Mouse (Mus musculus) kidney, adult 2 months (tissue): ENCODE measurements around the gene Lpar2. TPM values are rescaled to one million over a fixed set of nuclear protein-coding genes. Genes with fewer than 3 reads are reported as not detected.

ENCODE experiments used
- DNase-seq: peaks from one replicate; pipeline ENCODE4 v3.0.0; 2021
- H3K27ac ChIP-seq: fragments of 200-500 bp; 2 replicates; pipeline ENCODE4 v1.5.1; 2012; ENCODE audit warnings: low read depth, low read length, control low read depth, inconsistent platforms; ENCODE audit not compliant: insufficient read depth
- H3K27me3 ChIP-seq: fragments of 200-500 bp; replicated peaks from 2 replicates; pipeline ENCODE4 v1.6.1; 2012; ENCODE audit warnings: mild to moderate bottlenecking, moderate library complexity, low read length, inconsistent platforms; ENCODE audit not compliant: control insufficient read depth, insufficient read depth
- H3K36me3 ChIP-seq: fragments of 200-500 bp; 2 replicates; pipeline ENCODE4 v1.6.1; 2012; ENCODE audit warnings: mild to moderate bottlenecking, moderate library complexity, low read length, inconsistent platforms; ENCODE audit not compliant: control insufficient read depth, insufficient read depth
- H3K4me1 ChIP-seq: fragments of 200-500 bp; 2 replicates; pipeline ENCODE4 v1.6.1; 2011; ENCODE audit warnings: low read length; ENCODE audit not compliant: control insufficient read depth, insufficient read depth
- H3K4me3 ChIP-seq: fragments of 200-500 bp; 2 replicates; pipeline ENCODE4 v1.5.1; 2011; ENCODE audit warnings: mild to moderate bottlenecking, low read depth, low read length, control low read depth; ENCODE audit not compliant: insufficient read depth
- CTCF ChIP-seq: fragments of 200-500 bp; conservative IDR thresholded peaks from 2 replicates; pipeline ENCODE4 v1.5.1; 2011; ENCODE audit warnings: low read depth, mild to moderate bottlenecking, control low read depth, low read length, moderate library complexity, mixed read lengths; ENCODE audit not compliant: insufficient read depth, insufficient read length
- POLR2A ChIP-seq: fragments of 200-500 bp; IDR thresholded peaks from one replicate; pipeline ENCODE4 v1.6.1; 2011; ENCODE audit warnings: low read depth, low read length, control low read depth
- WGBS: fragments of 180-500 bp; shearing (Covaris S2); methylation state at CpG from one replicate; pipeline ENCODE4 v1.1.7; 2018; 5-methylcytosine and 5-hydroxymethylcytosine counted together
- polyA plus RNA-seq: library from polyadenylated mRNA; depleted of rRNA; stranded (reverse); fragments of >200 nt; gene quantifications from 2 replicates; pipeline ENCODE4 v1.2.3, GENCODE M21; 2012

The Lpar2 gene
- polyA plus RNA-seq, 1 experiment: 6.4 TPM

- H3K4me3 ChIP-seq: peak overlapping the region; percentile 44; the same call in 1 of the 2 replicates
- WGBS: 2% methylated on average over 16 of the region's 22 CpGs
- DNase-seq: peak; percentile 49
These were observed 251 bp upstream of the Lpar2 start for GRCm38 (mm10) chr8:69821971-69822385.

GRCm38 (mm10) chr8:69826371-69826770 is 4.1 kb downstream of the Lpar2 start:
- DNase-seq: peak; percentile 75
- H3K36me3 ChIP-seq: no peaks in the 10 kb centered on the region
- WGBS: 68% methylated on average over 12 of the region's 12 CpGs
- TF ChIP-seq CTCF (no peak), POLR2A (no peak)
- H3K27me3 ChIP-seq: no peaks in the 10 kb centered on the region
- H3K27ac ChIP-seq: no peak overlapping the region
- H3K4me3 ChIP-seq: no peak overlapping the region
- H3K4me1 ChIP-seq: peaks cover 9% of the 10 kb centered on the region; the same call in 1 of the 2 replicates

More at GRCm38 (mm10) chr8:69821971-69822385, 251 bp upstream of the Lpar2 start:
- TF ChIP-seq CTCF (no peak), POLR2A (no peak)
- Histone ChIP-seq H3K36me3 (no peaks in the 10 kb centered on the region), H3K27ac (peak overlapping the region; percentile 13; the same call in 1 of the 2 replicates), H3K27me3 (no peaks in the 10 kb centered on the region), H3K4me1 (peaks cover 9% of the 10 kb centered on the region; the same call in 1 of the 2 replicates)

GRCm38 (mm10) chr8:69832298-69832853 is 10.1 kb downstream of the Lpar2 start, which contains the start of gene Pbx4:
Gene Pbx4 (plus strand): TSS chr8:69832491.
- no peak for TF ChIP-seq CTCF
- TF ChIP-seq POLR2A: no peak
- whole genome bisulfite sequencing: under 1% methylated on average over 38 of the region's 38 CpGs
- H3K27ac ChIP-seq: no peak within 1 kb of the TSS
- peak; percentile 85 for DNase-seq
- peak within 1 kb of the TSS; percentile 47 for H3K4me3 ChIP-seq
- no peaks in the 10 kb centered on the region for H3K36me3 ChIP-seq
- no peaks in the 10 kb centered on the region for H3K27me3 ChIP-seq
- H3K4me1 ChIP-seq: peaks cover 8% of the 10 kb centered on the region; the same call in 1 of the 2 replicates

- H3K36me3 ChIP-seq: no peaks in the 10 kb centered on the region
- whole genome bisulfite sequencing: 55% methylated on average over 8 of the region's 8 CpGs
- TF ChIP-seq POLR2A (no peak), CTCF (no peak)
- no peak overlapping the region for H3K4me3 ChIP-seq
- no peak overlapping the region for H3K27ac ChIP-seq
- DNase-seq: peak; percentile 70
- H3K27me3 ChIP-seq: no peaks in the 10 kb centered on the region
- H3K4me1 ChIP-seq: peaks cover 5% of the 10 kb centered on the region; the same call in 1 of the 2 replicates
These were observed 14.9 kb downstream of the Lpar2 start for GRCm38 (mm10) chr8:69837057-69837682.

GRCm38 (mm10) chr8:69847167-69848065 is 25.2 kb downstream of the Lpar2 start:
- H3K36me3 ChIP-seq: no peaks in the 10 kb centered on the region
- 84% methylated on average over 3 of the region's 3 CpGs for WGBS
- no peak for DNase-seq
- no peak overlapping the region for H3K4me3 ChIP-seq
- no peaks in the 10 kb centered on the region for H3K4me1 ChIP-seq
- no peaks in the 10 kb centered on the region for H3K27me3 ChIP-seq
- TF ChIP-seq POLR2A (no peak), CTCF (no peak)
- no peak overlapping the region for H3K27ac ChIP-seq

- Histone ChIP-seq H3K27ac (no peak overlapping the region), H3K4me1 (no peaks in the 10 kb centered on the region), H3K27me3 (no peaks in the 10 kb centered on the region), H3K36me3 (no peaks in the 10 kb centered on the region), H3K4me3 (no peak overlapping the region)
- TF ChIP-seq CTCF (no peak), POLR2A (no peak)
- no peak for DNase-seq
- WGBS: 76% methylated on average over 8 of the region's 8 CpGs
These were observed 26.7 kb downstream of the Lpar2 start for GRCm38 (mm10) chr8:69848951-69849350.
